Mouse (Mus musculus) limb, embryonic 14.5 days (tissue): ENCODE measurements at regions not wholly inside any gene's neighbourhood (a gene's known extent, or its start where the extent isn't known, plus 50 kb on each side); places are given as distances from the start of the nearest gene placed in this dataset.

Experiments used
- ATAC-seq: fragments of 200-750 bp; cut with Nextera tagmentation; 2 replicates; pipeline ENCODE4 v1.8.0; 2017; ENCODE audit warnings: low read depth, moderate number of reproducible peaks, moderate TSS enrichment; ENCODE audit not compliant: low FRiP score
- DNase-seq: peaks from one replicate; pipeline ENCODE4 v3.0.0-alpha.2; 2015; ENCODE audit warnings: low spot score
- H3K27ac ChIP-seq: fragments of 300-500 bp; sonication (generic); replicated peaks from 2 replicates; pipeline ENCODE4 v1.5.1; 2014; ENCODE audit warnings: low read depth, mild to moderate bottlenecking, low read length, moderate library complexity, mixed read lengths
- H3K27me3 ChIP-seq: fragments of 300-500 bp; sonication (generic); 2 replicates; pipeline ENCODE4 v1.6.1; 2014; ENCODE audit warnings: low read length, mixed read lengths; ENCODE audit not compliant: control insufficient read depth, insufficient read depth
- H3K36me3 ChIP-seq: fragments of 300-500 bp; sonication (generic); 2 replicates; pipeline ENCODE4 v1.6.1; 2014; ENCODE audit warnings: mild to moderate bottlenecking, low read length, moderate library complexity, mixed read lengths; ENCODE audit not compliant: control insufficient read depth, insufficient read depth
- H3K4me1 ChIP-seq: fragments of 300-500 bp; sonication (generic); 2 replicates; pipeline ENCODE4 v1.6.1; 2014; ENCODE audit warnings: antibody characterized with exemption, low read length, mixed read lengths; ENCODE audit not compliant: control insufficient read depth, insufficient read depth
- H3K4me2 ChIP-seq: fragments of 300-500 bp; sonication (generic); replicated peaks from 2 replicates; pipeline ENCODE4 v1.6.1; 2014; ENCODE audit warnings: low read depth, mild to moderate bottlenecking, low read length, moderate library complexity; ENCODE audit not compliant: severe bottlenecking
- H3K4me3 ChIP-seq: fragments of 300-500 bp; sonication (generic); replicated peaks from 2 replicates; pipeline ENCODE4 v1.5.1; 2014; ENCODE audit warnings: low read length
- H3K9ac ChIP-seq: fragments of 300-500 bp; sonication (generic); 2 replicates; pipeline ENCODE4 v1.6.1; 2014; ENCODE audit warnings: mild to moderate bottlenecking, low read depth, low read length, moderate library complexity; ENCODE audit not compliant: severe bottlenecking
- H3K9me3 ChIP-seq: fragments of 300-500 bp; sonication (generic); 2 replicates; pipeline ENCODE4 v1.6.1; 2016; ENCODE audit warnings: low read length; ENCODE audit not compliant: control insufficient read depth
- POLR2A ChIP-seq: fragments of 200-500 bp; IDR thresholded peaks from 2 replicates; pipeline ENCODE4 v1.8.0; 2012; ENCODE audit warnings: inconsistent platforms, mild to moderate bottlenecking, moderate library complexity, borderline replicate concordance; ENCODE audit not compliant: insufficient read depth, insufficient read length; ENCODE audit errors: extremely low read depth
- WGBS: fragments of 180-500 bp; shearing (Covaris S2); extraction: QIAGEN DNeasy Blood & Tissue Kit; methylation state at CpG from one replicate; pipeline ENCODE4 v1.1.7; 2014; 5-methylcytosine and 5-hydroxymethylcytosine counted together

GRCm38 (mm10) chr4:95353894-95354319, 203.4 kb upstream of the Fggy start:
- Histone ChIP-seq H3K4me3 (no peak overlapping the region), H3K27me3 (no peaks in the 10 kb centered on the region), H3K9me3 (no peaks in the 10 kb centered on the region), H3K36me3 (no peaks in the 10 kb centered on the region), H3K4me1 (peaks cover 5% of the 10 kb centered on the region; the same call in 1 of the 2 replicates), H3K9ac (no peak overlapping the region), H3K27ac (no peak overlapping the region), H3K4me2 (no peak overlapping the region)
- TF ChIP-seq POLR2A: no peak
- DNase-seq (no peak), ATAC-seq (no peak)
- whole genome bisulfite sequencing: 54% methylated on average over 7 of the region's 7 CpGs

- no peak overlapping the region for H3K9ac ChIP-seq
- peaks cover 5% of the 10 kb centered on the region; the same call in 1 of the 2 replicates for H3K4me1 ChIP-seq
- H3K9me3 ChIP-seq: no peaks in the 10 kb centered on the region
- no peaks in the 10 kb centered on the region for H3K27me3 ChIP-seq
- no peaks in the 10 kb centered on the region for H3K36me3 ChIP-seq
- H3K4me2 ChIP-seq: no peak overlapping the region
- no peak overlapping the region for H3K27ac ChIP-seq
- no peak overlapping the region for H3K4me3 ChIP-seq
- no peak for TF ChIP-seq POLR2A
- ATAC-seq (no peak), DNase-seq (no peak)
- WGBS: 55% methylated on average over 2 of the region's 2 CpGs
Observed at GRCm38 (mm10) chr4:95358674-95359073, 198.6 kb upstream of the Fggy start.

GRCm38 (mm10) chr4:95360336-95360967, 196.9 kb upstream of the Fggy start:
- Histone ChIP-seq H3K36me3 (no peaks in the 10 kb centered on the region), H3K9ac (no peak overlapping the region), H3K9me3 (no peaks in the 10 kb centered on the region), H3K4me3 (no peak overlapping the region), H3K27me3 (no peaks in the 10 kb centered on the region), H3K4me2 (no peak overlapping the region), H3K27ac (no peak overlapping the region), H3K4me1 (peaks cover 3% of the 10 kb centered on the region; the same call in 1 of the 2 replicates)
- ATAC-seq (no peak), DNase-seq (no peak)
- no peak for TF ChIP-seq POLR2A
- WGBS: 65% methylated on average over 3 of the region's 3 CpGs

DNA sequence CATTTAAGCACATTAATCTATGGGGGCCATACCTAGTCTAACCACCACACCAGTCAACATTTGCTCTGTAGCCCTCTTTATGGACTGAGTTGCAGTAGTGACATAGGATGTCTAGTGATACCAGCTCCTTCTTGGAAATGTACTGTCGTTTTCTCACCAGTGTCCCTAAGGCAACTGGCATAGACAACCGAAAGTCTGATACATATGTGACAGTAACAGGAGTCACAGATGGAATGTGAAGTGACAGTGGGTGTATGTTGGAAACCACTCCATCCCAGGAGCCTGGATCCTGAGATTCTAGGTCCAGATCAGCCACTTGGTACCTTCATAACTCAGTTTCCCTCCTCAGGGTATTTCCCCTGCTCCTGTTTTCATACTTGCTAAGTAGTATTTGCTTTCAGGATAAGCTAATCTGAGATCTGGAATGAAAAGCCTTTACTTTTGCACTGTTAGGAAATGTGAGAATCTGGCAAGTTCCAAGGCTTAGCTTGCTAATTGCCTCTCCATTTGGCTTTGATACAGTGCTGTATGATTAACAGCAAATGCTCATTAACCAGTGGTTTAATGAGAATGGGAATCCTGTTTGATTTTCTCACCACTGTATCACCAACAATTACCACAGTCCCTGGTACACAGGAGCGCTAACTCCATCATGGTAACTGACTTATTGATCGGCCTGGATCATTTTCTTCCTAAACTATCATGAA, 192.8 kb upstream of the Fggy start:
- H3K36me3 ChIP-seq: no peaks in the 10 kb centered on the region
- no peak overlapping the region for H3K9ac ChIP-seq
- H3K4me2 ChIP-seq: no peak overlapping the region
- H3K27me3 ChIP-seq: no peaks in the 10 kb centered on the region
- no peak for DNase-seq
- ATAC-seq: no peak
- no peak overlapping the region for H3K27ac ChIP-seq
- H3K4me3 ChIP-seq: no peak overlapping the region
- H3K4me1 ChIP-seq: no peaks in the 10 kb centered on the region
- TF ChIP-seq POLR2A: no peak
- 85% methylated on average over 4 of the region's 4 CpGs for WGBS
- no peaks in the 10 kb centered on the region for H3K9me3 ChIP-seq

GRCm38 (mm10) chr4:95376386-95376785, 180.9 kb upstream of the Fggy start:
- H3K9me3 ChIP-seq: no peaks in the 10 kb centered on the region
- no peak for ATAC-seq
- H3K27ac ChIP-seq: no peak overlapping the region
- WGBS: 12% methylated on average over 5 of the region's 5 CpGs
- peaks cover 7% of the 10 kb centered on the region for H3K4me1 ChIP-seq
- no peaks in the 10 kb centered on the region for H3K36me3 ChIP-seq
- H3K27me3 ChIP-seq: no peaks in the 10 kb centered on the region
- no peak overlapping the region for H3K9ac ChIP-seq
- no peak overlapping the region for H3K4me3 ChIP-seq
- no peak for DNase-seq
- TF ChIP-seq POLR2A: no peak
- H3K4me2 ChIP-seq: no peak overlapping the region
